In genomic region chr4:136961642-136962285, GRCm38 (mm10) we compare ENCODE assay signal across 13 mouse cellular contexts. TPM values are rescaled to one million over a fixed set of nuclear protein-coding genes. Genes with fewer than 3 reads are reported as not detected.
A peak's percentile ranks its signal among the peaks of the same experiment; 100 is the strongest.
DNase-seq lines count a peak whose midpoint lies in the region; ATAC-seq and TF ChIP-seq lines count a peak whose summit lies in the region.
"Had no signal": no experiment of that assay in that cellular context is flagged by ENCODE, and none has a peak within 500 bp of the region (broad histone marks: within the 10 kb centered on the region; RNA-seq: fewer than 3 reads in every experiment).

No protein-coding gene starts in this region.

- H3K36me3 ChIP-seq in forebrain, postnatal 0 days (ENCODE audit: insufficient read depth) = no peaks in the 10 kb centered on the region
- no peaks in the 10 kb centered on the region for H3K36me3 ChIP-seq in forebrain, embryonic 14.5 days (ENCODE audit: control insufficient read depth, insufficient read depth, low read length)
- H3K36me3 ChIP-seq in neural tube, embryonic 15.5 days = no peaks in the 10 kb centered on the region
- H3K36me3 ChIP-seq in stomach, embryonic 16.5 days (ENCODE audit: control insufficient read depth, insufficient read depth, low read length) = no peaks in the 10 kb centered on the region
- H3K36me3 ChIP-seq: limb, embryonic 13.5 days had no signal

- ATAC-seq in forebrain, postnatal 0 days = peak; percentile 27; the same call in 1 of the 2 replicates
- ATAC-seq in forebrain, embryonic 14.5 days = no peak
- ATAC-seq in neural tube, embryonic 15.5 days (ENCODE audit: low FRiP score) = no peak
- ATAC-seq in stomach, embryonic 16.5 days (ENCODE audit: insufficient read depth, low FRiP score) = peak; percentile 27
- ATAC-seq: forebrain, embryonic 13.5 days had no signal

- H3K4me2 ChIP-seq in forebrain, postnatal 0 days (ENCODE audit: low read depth) = no peak overlapping the region
- no peak overlapping the region for H3K4me2 ChIP-seq in forebrain, embryonic 14.5 days (ENCODE audit: low read length)
- no peak overlapping the region for H3K4me2 ChIP-seq in neural tube, embryonic 15.5 days
- H3K4me2 ChIP-seq in stomach, embryonic 16.5 days (ENCODE audit: low read depth, low read length) = no peak overlapping the region
- H3K4me2 ChIP-seq: forebrain, embryonic 13.5 days; limb, embryonic 13.5 days had no signal

- no peaks in the 10 kb centered on the region for H3K9me3 ChIP-seq in forebrain, postnatal 0 days (ENCODE audit: low read length)
- H3K9me3 ChIP-seq in forebrain, embryonic 14.5 days (replicated peaks; ENCODE audit: control insufficient read depth, low read length) = no peaks in the 10 kb centered on the region
- no peaks in the 10 kb centered on the region for H3K9me3 ChIP-seq in neural tube, embryonic 15.5 days (replicated peaks)
- H3K9me3 ChIP-seq in stomach, embryonic 16.5 days (replicated peaks; ENCODE audit: control insufficient read depth, low read length) = no peaks in the 10 kb centered on the region
- H3K9me3 ChIP-seq: forebrain, embryonic 13.5 days; limb, embryonic 13.5 days had no signal

- DNase-seq in forebrain, postnatal 0 days = no peak
- no peak for DNase-seq in forebrain, embryonic 14.5 days (ENCODE audit: low spot score)
- peak; percentile 60 for DNase-seq in neural tube, embryonic 10.5 days (ENCODE audit: extremely low spot score, low spot score)
- peak; percentile 65 for DNase-seq in kidney, postnatal 14 days
- no peak for DNase-seq in right cerebral cortex, postnatal 36 days (ENCODE audit: low spot score in 2 of 2)
- no peak for DNase-seq in ovary, postnatal 36 days (ENCODE audit: low spot score)
- DNase-seq: gastrocnemius, postnatal 36 days; heart, postnatal 10 days had no signal

- 44% methylated on average over 4 of the region's 4 CpGs for WGBS in forebrain, postnatal 0 days
- 66% methylated on average over 4 of the region's 4 CpGs for WGBS in forebrain, embryonic 14.5 days
- WGBS in neural tube, embryonic 15.5 days = 17% methylated on average over 4 of the region's 4 CpGs
- WGBS in stomach, embryonic 16.5 days = 28% methylated on average over 4 of the region's 4 CpGs

- no peak overlapping the region for H3K4me3 ChIP-seq in forebrain, postnatal 0 days (ENCODE audit: low read depth, low read length)
- no peak overlapping the region for H3K4me3 ChIP-seq in forebrain, embryonic 14.5 days (ENCODE audit: low read depth, low read length)
- H3K4me3 ChIP-seq in neural tube, embryonic 15.5 days (replicated peaks) = no peak overlapping the region
- H3K4me3 ChIP-seq in stomach, embryonic 16.5 days (replicated peaks; ENCODE audit: low read length) = no peak overlapping the region
- H3K4me3 ChIP-seq: forebrain, embryonic 13.5 days; layer of hippocampus, adult 2 months; limb, embryonic 13.5 days had no signal

- TF ChIP-seq CTCF in forebrain, postnatal 0 days (IDR thresholded peaks at IDR 0.05; ENCODE audit: low read depth) = no peak

- peaks cover 18% of the 10 kb centered on the region for H3K27me3 ChIP-seq in forebrain, postnatal 0 days (ENCODE audit: insufficient read depth, low read length)
- H3K27me3 ChIP-seq in forebrain, embryonic 14.5 days (replicated peaks; ENCODE audit: control insufficient read depth, insufficient read depth, low read length) = peaks cover 26% of the 10 kb centered on the region
- peaks cover 36% of the 10 kb centered on the region for H3K27me3 ChIP-seq in neural tube, embryonic 15.5 days (replicated peaks)
- peaks cover 26% of the 10 kb centered on the region for H3K27me3 ChIP-seq in stomach, embryonic 16.5 days (ENCODE audit: control insufficient read depth, insufficient read depth, low read length)

- H3K4me1 ChIP-seq in forebrain, postnatal 0 days (ENCODE audit: insufficient read depth) = peaks cover 9% of the 10 kb centered on the region; the same call in 1 of the 2 replicates
- H3K4me1 ChIP-seq in forebrain, embryonic 14.5 days (ENCODE audit: control insufficient read depth, insufficient read depth, low read length) = peaks cover 14% of the 10 kb centered on the region
- H3K4me1 ChIP-seq in neural tube, embryonic 15.5 days = peaks cover 35% of the 10 kb centered on the region
- H3K4me1 ChIP-seq in stomach, embryonic 16.5 days (ENCODE audit: control insufficient read depth, insufficient read depth, low read length) = peaks cover 24% of the 10 kb centered on the region

- no peak overlapping the region for H3K9ac ChIP-seq in forebrain, postnatal 0 days
- H3K9ac ChIP-seq in forebrain, embryonic 14.5 days (ENCODE audit: low read length) = no peak overlapping the region
- H3K9ac ChIP-seq in neural tube, embryonic 15.5 days (replicated peaks) = no peak overlapping the region
- no peak overlapping the region for H3K9ac ChIP-seq in stomach, embryonic 16.5 days (ENCODE audit: low read length)
- H3K9ac ChIP-seq: forebrain, embryonic 13.5 days; limb, embryonic 13.5 days had no signal

- H3K27ac ChIP-seq in forebrain, postnatal 0 days (ENCODE audit: low read depth, low read length) = no peak overlapping the region
- no peak overlapping the region for H3K27ac ChIP-seq in forebrain, embryonic 14.5 days (ENCODE audit: low read depth, low read length)
- H3K27ac ChIP-seq in neural tube, embryonic 15.5 days (replicated peaks) = no peak overlapping the region
- no peak overlapping the region for H3K27ac ChIP-seq in stomach, embryonic 16.5 days (ENCODE audit: low read length)
- H3K27ac ChIP-seq: forebrain, embryonic 13.5 days; layer of hippocampus, adult 2 months; limb, embryonic 13.5 days had no signal

RNA-seq across cellular contexts. Expression of gene Epha8, which starts 5.1 kb away (rescaled TPM):
- total RNA-seq in forebrain, postnatal 0 days (2014; rRNA removed) = 20.5 and 23.9 TPM in 2 replicates
- 6.6 and 9.5 TPM in 2 replicates for polyA plus RNA-seq in forebrain, postnatal 0 days (2015; fragmentation: Nextera tagmentation; extraction: Ambion mirVana)
- polyA plus RNA-seq in forebrain, embryonic 14.5 days (2014; fragmentation: Nextera tagmentation; extraction: Ambion mirVana) = 1.9 and 3.1 TPM in 2 replicates
- polyA plus RNA-seq in neural tube, embryonic 15.5 days (2015; fragmentation: Nextera tagmentation; extraction: Ambion mirVana) = 9.6 and 13.9 TPM in 2 replicates
- 0.39 TPM in 2 replicates for polyA plus RNA-seq in stomach, embryonic 16.5 days (2015; fragmentation: Nextera tagmentation; extraction: Ambion mirVana)
- total RNA-seq: gastrocnemius, postnatal 36 days; heart, postnatal 10 days had no signal

Comparison
In these comparisons a context has a peak if more than half of its experiments do, and no peak if none do; other contexts are left out.
1. ATAC-seq: peak in forebrain, postnatal 0 days (single experiment) and stomach, embryonic 16.5 days (single experiment); none in forebrain, embryonic 14.5 days (single experiment) and neural tube, embryonic 15.5 days (single experiment).
2. DNase-seq: peak in neural tube, embryonic 10.5 days (single experiment) and kidney, postnatal 14 days (single experiment); none in forebrain, postnatal 0 days (single experiment), forebrain, embryonic 14.5 days (single experiment), right cerebral cortex, postnatal 36 days (0 of 2) and ovary, postnatal 36 days (single experiment).